Mouse (Mus musculus) heart, adult 2 months (tissue): ENCODE results near the gene Taf11.

Experiments used
- CTCF ChIP-seq: fragments of 200-600 bp; IDR thresholded peaks from 2 replicates; pipeline ENCODE4 v1.8.1; 2022; ENCODE audit warnings: antibody characterized with exemption, mild to moderate bottlenecking, moderate library complexity
- EP300 ChIP-seq: fragments of 200-500 bp; IDR thresholded peaks from 2 replicates; pipeline ENCODE4 v1.6.1; 2011; ENCODE audit warnings: low read depth, low read length, control low read depth; ENCODE audit not compliant: insufficient read depth
- POLR2A ChIP-seq: fragments of 200-500 bp; IDR thresholded peaks from 2 replicates; pipeline ENCODE4 v1.6.1; 2011; ENCODE audit warnings: mild to moderate bottlenecking, low read depth, low read length, control low read depth; ENCODE audit not compliant: insufficient read depth

DNA sequence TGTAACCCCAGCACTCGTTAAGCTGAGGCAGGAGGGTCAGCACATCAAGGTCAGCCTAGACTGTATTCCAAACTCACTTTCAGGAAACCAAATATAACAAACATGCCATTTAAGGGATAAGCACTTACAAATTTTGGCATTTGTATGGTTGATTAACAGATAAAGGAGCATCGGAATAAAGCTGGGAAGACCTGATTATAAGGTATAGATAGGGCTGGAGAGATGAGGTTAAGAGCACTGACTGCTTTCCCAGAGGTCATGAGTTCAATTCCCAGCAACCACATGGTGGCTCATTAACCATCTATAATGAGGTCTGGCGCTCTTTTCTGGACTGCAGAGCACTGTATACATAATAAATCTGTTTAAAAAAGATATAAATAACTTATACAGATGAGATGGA lies 36.1 kb downstream of the Taf11 start:
- no peak for TF ChIP-seq CTCF
- no peak for TF ChIP-seq EP300
- no peak for TF ChIP-seq POLR2A
